Mouse (Mus musculus) hindbrain, embryonic 13.5 days (tissue): ENCODE results near the gene Rnf168. TPM values are rescaled to one million over a fixed set of nuclear protein-coding genes. Genes with fewer than 3 reads are reported as not detected.

Experiments used
- microRNA counts: library from miRNA; unstranded; fragments of <30 nt; microRNA quantifications from one replicate; lab custom pipeline; 2016
- microRNA-seq: library from miRNA; unstranded; fragments of <30 nt; microRNA quantifications from one replicate; pipeline ENCODE4, GENCODE M21; 2016
- polyA plus RNA-seq: library from polyadenylated mRNA; unstranded; fragments of >200 nt; fragmentation: Nextera tagmentation; extraction: Ambion mirVana; gene quantifications from 2 replicates; pipeline ENCODE4 v1.2.1, GENCODE M21; 2015

The Rnf168 gene
- polyA plus RNA-seq, 1 experiment from 2014 or later: 29.1 TPM

MicroRNAs within 50 kb of the gene (microRNA counts, 519-probe panel; counts per million panel counts)
- 51.3 counts per million for microRNA mmu-miR-1946a (lab: Ali Mortazavi, UCI)

Small RNA genes within 50 kb of the gene (microRNA-seq; reads per million reads assigned to microRNA genes)
- gene Mir1946a: not detected

Other genes starting within 250 kb of the Rnf168 start
- 35.3 and 36.2 TPM in 2 replicates for gene Pak2, start 198.1 kb upstream of the Rnf168 start, polyA plus RNA-seq
- 131 and 132 TPM in 2 replicates for gene Pigx, start 177.7 kb upstream of the Rnf168 start, polyA plus RNA-seq
- gene Cep19, start 177.7 kb upstream of the Rnf168 start, polyA plus RNA-seq: 48.4 and 52.0 TPM in 2 replicates
- 7.3 and 8.8 TPM in 2 replicates for gene Nrros, start 111.9 kb upstream of the Rnf168 start, polyA plus RNA-seq
- gene Bex6, start 97.6 kb upstream of the Rnf168 start, polyA plus RNA-seq: not detected in 2 replicates
- gene Fbxo45, start 30.3 kb upstream of the Rnf168 start, polyA plus RNA-seq: 7.6 and 8.2 TPM in 2 replicates
- 17.1 and 17.4 TPM in 2 replicates for gene Wdr53, start 30.2 kb upstream of the Rnf168 start, polyA plus RNA-seq
- 0.16 and 0.23 TPM in 2 replicates for gene Smco1, start 6.0 kb upstream of the Rnf168 start, polyA plus RNA-seq
- gene Ubxn7, start 54.8 kb downstream of the Rnf168 start, polyA plus RNA-seq: 28.5 and 29.0 TPM in 2 replicates
- gene Tm4sf19, start 123.0 kb downstream of the Rnf168 start, polyA plus RNA-seq: not detected in 2 replicates
- gene Tctex1d2, start 142.2 kb downstream of the Rnf168 start, polyA plus RNA-seq: 35.4 and 36.6 TPM in 2 replicates
- 45.4 and 48.2 TPM in 2 replicates for gene Pcyt1a, start 153.5 kb downstream of the Rnf168 start, polyA plus RNA-seq
- gene Slc51a, start 210.4 kb downstream of the Rnf168 start, polyA plus RNA-seq: 0.13 and 0.26 TPM in 2 replicates
- 0.35 TPM in 1 of 2 replicates, not detected in the other for gene Zdhhc19, start 218.8 kb downstream of the Rnf168 start, polyA plus RNA-seq